Mouse (Mus musculus): ENCODE measurements around the gene Zfp592.

- TF ChIP-seq CTCF (IDR thresholded peaks at IDR 0.05; ENCODE audit: extremely low read depth, insufficient read depth, insufficient read length, insufficient replicate concordance): no peak
- TF ChIP-seq POLR2A (IDR thresholded peaks at IDR 0.05; ENCODE audit: low read depth, low read length): no peak
These were observed 100.8 kb downstream of the Zfp592 start for GRCm38 (mm10) chr7:81094104-81094757.

Measured in spleen, adult 2 months (tissue).